11 mouse cellular contexts compared by ENCODE assay signal in genomic region chr9:41600778-41601177, GRCm38 (mm10).
DNase-seq lines count a peak whose midpoint lies in the region; ATAC-seq and TF ChIP-seq lines count a peak whose summit lies in the region.
"Had no signal": no experiment of that assay in that cellular context is flagged by ENCODE, and none has a peak within 500 bp of the region (broad histone marks: within the 10 kb centered on the region; RNA-seq: fewer than 3 reads in every experiment).

No protein-coding gene starts in this region.

- H3K27ac ChIP-seq in intestine, embryonic 14.5 days (ENCODE audit: low read depth): no peak overlapping the region
- H3K27ac ChIP-seq in intestine, embryonic 16.5 days (ENCODE audit: low read length): no peak overlapping the region
- peak overlapping the region; percentile 76 for H3K27ac ChIP-seq in embryonic facial prominence, embryonic 13.5 days
- H3K27ac ChIP-seq in hindbrain, embryonic 13.5 days: peak overlapping the region; percentile 69
- peak overlapping the region; percentile 43 for H3K27ac ChIP-seq in neural tube, embryonic 13.5 days (replicated peaks)
- no peak overlapping the region for H3K27ac ChIP-seq in thymus, adult 2 months (ENCODE audit: control insufficient read depth, insufficient read depth, low read length)

- H3K9ac ChIP-seq in intestine, embryonic 14.5 days (ENCODE audit: low read length): no peak overlapping the region
- H3K9ac ChIP-seq in intestine, embryonic 16.5 days (ENCODE audit: low read depth, low read length): no peak overlapping the region
- H3K9ac ChIP-seq in embryonic facial prominence, embryonic 13.5 days: no peak overlapping the region
- H3K9ac ChIP-seq in hindbrain, embryonic 13.5 days: no peak overlapping the region
- no peak overlapping the region for H3K9ac ChIP-seq in neural tube, embryonic 13.5 days

- no peaks in the 10 kb centered on the region for H3K36me3 ChIP-seq in intestine, embryonic 14.5 days (ENCODE audit: control insufficient read depth, insufficient read depth, low read length)
- H3K36me3 ChIP-seq in intestine, embryonic 16.5 days (ENCODE audit: control insufficient read depth, insufficient read depth, low read length): no peaks in the 10 kb centered on the region
- no peaks in the 10 kb centered on the region for H3K36me3 ChIP-seq in embryonic facial prominence, embryonic 13.5 days
- no peaks in the 10 kb centered on the region for H3K36me3 ChIP-seq in hindbrain, embryonic 13.5 days
- H3K36me3 ChIP-seq in neural tube, embryonic 13.5 days: no peaks in the 10 kb centered on the region
- no peaks in the 10 kb centered on the region for H3K36me3 ChIP-seq in thymus, adult 2 months (ENCODE audit: control insufficient read depth, insufficient read depth, low read length)

- no peak for TF ChIP-seq POLR2A in thymus, adult 2 months (IDR thresholded peaks at IDR 0.05; ENCODE audit: control insufficient read depth, extremely low read depth, insufficient read depth, low read length, poor library complexity)

- no peaks in the 10 kb centered on the region for H3K27me3 ChIP-seq in intestine, embryonic 14.5 days (replicated peaks; ENCODE audit: control insufficient read depth, insufficient read depth, low read length)
- no peaks in the 10 kb centered on the region for H3K27me3 ChIP-seq in intestine, embryonic 16.5 days (replicated peaks; ENCODE audit: control insufficient read depth, insufficient read depth, low read length)
- no peaks in the 10 kb centered on the region for H3K27me3 ChIP-seq in embryonic facial prominence, embryonic 13.5 days
- no peaks in the 10 kb centered on the region for H3K27me3 ChIP-seq in hindbrain, embryonic 13.5 days
- no peaks in the 10 kb centered on the region for H3K27me3 ChIP-seq in neural tube, embryonic 13.5 days
- no peaks in the 10 kb centered on the region for H3K27me3 ChIP-seq in thymus, adult 2 months (ENCODE audit: control insufficient read depth, insufficient read depth, low read length)

- H3K9me3 ChIP-seq in intestine, embryonic 14.5 days (ENCODE audit: control insufficient read depth, low read length): no peaks in the 10 kb centered on the region
- H3K9me3 ChIP-seq in intestine, embryonic 16.5 days (ENCODE audit: control insufficient read depth, low read length): no peaks in the 10 kb centered on the region
- no peaks in the 10 kb centered on the region for H3K9me3 ChIP-seq in embryonic facial prominence, embryonic 13.5 days
- H3K9me3 ChIP-seq in hindbrain, embryonic 13.5 days: no peaks in the 10 kb centered on the region
- no peaks in the 10 kb centered on the region for H3K9me3 ChIP-seq in neural tube, embryonic 13.5 days

- 29% methylated on average over 3 of the region's 3 CpGs for WGBS in intestine, embryonic 14.5 days
- WGBS in intestine, embryonic 16.5 days: 31% methylated on average over 3 of the region's 3 CpGs
- 44% methylated on average over 3 of the region's 3 CpGs for WGBS in embryonic facial prominence, embryonic 13.5 days
- WGBS in hindbrain, embryonic 13.5 days: 12% methylated on average over 3 of the region's 3 CpGs
- 18% methylated on average over 3 of the region's 3 CpGs for WGBS in neural tube, embryonic 13.5 days
- WGBS in thymus, adult 2 months: 60% methylated on average over 3 of the region's 3 CpGs

- H3K4me1 ChIP-seq in intestine, embryonic 14.5 days (replicated peaks; ENCODE audit: control insufficient read depth, insufficient read depth, low read length): peaks cover 1% of the 10 kb centered on the region; the same call in 1 of the 2 replicates
- 0 out of 2 replicates have a peak, but pooled peaks cover 3% of the 10 kb centered on the region for H3K4me1 ChIP-seq in intestine, embryonic 16.5 days (ENCODE audit: control insufficient read depth, insufficient read depth, low read length)
- H3K4me1 ChIP-seq in embryonic facial prominence, embryonic 13.5 days: peaks cover 42% of the 10 kb centered on the region
- peaks cover 51% of the 10 kb centered on the region for H3K4me1 ChIP-seq in hindbrain, embryonic 13.5 days (replicated peaks)
- H3K4me1 ChIP-seq in neural tube, embryonic 13.5 days (replicated peaks): peaks cover 49% of the 10 kb centered on the region
- H3K4me1 ChIP-seq in thymus, adult 2 months (replicated peaks; ENCODE audit: control insufficient read depth, insufficient read depth, low read length): no peaks in the 10 kb centered on the region

- no peak for ATAC-seq in intestine, embryonic 14.5 days (replicated peaks; ENCODE audit: low FRiP score, low TSS enrichment, low read depth)
- no peak for ATAC-seq in intestine, embryonic 16.5 days
- ATAC-seq in embryonic facial prominence, embryonic 13.5 days (ENCODE audit: insufficient number of reproducible peaks, insufficient read depth, low FRiP score, low TSS enrichment, low read depth): no peak
- peak; percentile 44; the same call in 1 of the 2 replicates for ATAC-seq in hindbrain, embryonic 13.5 days (ENCODE audit: low FRiP score)
- ATAC-seq in neural tube, embryonic 13.5 days (ENCODE audit: low read depth): peak; percentile 54; the same call in 1 of the 2 replicates
- ATAC-seq: intestine, postnatal 0 days had no signal

- no peak overlapping the region for H3K4me2 ChIP-seq in intestine, embryonic 14.5 days (ENCODE audit: low read length)
- no peak overlapping the region for H3K4me2 ChIP-seq in intestine, embryonic 16.5 days (ENCODE audit: low read depth, low read length)
- no peak overlapping the region for H3K4me2 ChIP-seq in embryonic facial prominence, embryonic 13.5 days
- no peak overlapping the region for H3K4me2 ChIP-seq in hindbrain, embryonic 13.5 days
- no peak overlapping the region for H3K4me2 ChIP-seq in neural tube, embryonic 13.5 days

- no peak for TF ChIP-seq CTCF in thymus, adult 2 months (IDR thresholded peaks at IDR 0.05; ENCODE audit: borderline replicate concordance, control insufficient read depth, extremely low read depth, insufficient read depth, low read length, poor library complexity)

- peak; percentile 47 for DNase-seq in intestine, embryonic 14.5 days (ENCODE audit: low spot score)
- no peak for DNase-seq in thymus, postnatal 4 days
- no peak for DNase-seq in thymus, adult 2 months
- DNase-seq in gastrocnemius, postnatal 36 days: no peak
- DNase-seq: gastrocnemius, postnatal 25 days; lung, postnatal 4 days had no signal

- intact Hi-C loops in gastrocnemius, postnatal 36 days (cut with DNase I): no loop called here

- no peak overlapping the region for H3K4me3 ChIP-seq in intestine, embryonic 14.5 days (ENCODE audit: low read depth, low read length)
- H3K4me3 ChIP-seq in intestine, embryonic 16.5 days (ENCODE audit: low read length): no peak overlapping the region
- no peak overlapping the region for H3K4me3 ChIP-seq in embryonic facial prominence, embryonic 13.5 days
- H3K4me3 ChIP-seq in hindbrain, embryonic 13.5 days: no peak overlapping the region
- no peak overlapping the region for H3K4me3 ChIP-seq in neural tube, embryonic 13.5 days
- H3K4me3 ChIP-seq in thymus, adult 2 months (ENCODE audit: control insufficient read depth, insufficient read depth, low read length): no peak overlapping the region

Comparison
In these comparisons a context has a peak if more than half of its experiments do, and no peak if none do; other contexts are left out.
1. ATAC-seq: peak in hindbrain, embryonic 13.5 days (single experiment) and neural tube, embryonic 13.5 days (single experiment); none in intestine, embryonic 14.5 days (single experiment), intestine, embryonic 16.5 days (single experiment) and embryonic facial prominence, embryonic 13.5 days (single experiment).
2. H3K27ac ChIP-seq: peak in embryonic facial prominence, embryonic 13.5 days (single experiment), hindbrain, embryonic 13.5 days (single experiment) and neural tube, embryonic 13.5 days (single experiment); none in intestine, embryonic 14.5 days (single experiment), intestine, embryonic 16.5 days (single experiment) and thymus, adult 2 months (single experiment).